Mouse (Mus musculus): ENCODE results near the gene Hist1h2ae. TPM values are rescaled to one million over a fixed set of nuclear protein-coding genes. Genes with fewer than 3 reads are reported as not detected.
"Not testable (repeated sequence)": the region's sequence is repeated elsewhere in the genome, so short reads cannot be mapped to it uniquely, and the experiment has no call there.

Hist1h2ae gene
- polyA plus RNA-seq, 1 experiment, result 5.0 TPM

GRCm38 (mm10) chr13:23551931-23552914 is 18.8 kb downstream of the Hist1h2ae start:
- no peak overlapping the region for H3K4me3 ChIP-seq (ENCODE audit: low read depth, low read length)

GRCm38 (mm10) chr13:23551146-23551834 is 19.7 kb downstream of the Hist1h2ae start, which contains the start of gene Hist1h4f:
Hist1h4f (minus strand) TSS chr13:23551648.
- Histone ChIP-seq H3K4me3 (ENCODE audit: low read depth, low read length) (peak within 1 kb of the TSS; percentile 85), H3K27ac (ENCODE audit: insufficient read depth, low read length) (peak within 1 kb of the TSS; percentile 92), H3K9ac (ENCODE audit: low read depth, poor library complexity, severe bottlenecking) (peak within 1 kb of the TSS; percentile 90)
- H3K27me3 ChIP-seq (ENCODE audit: control insufficient read depth, insufficient read depth, low read length, poor library complexity, severe bottlenecking); H3K4me1 ChIP-seq (ENCODE audit: control insufficient read depth, insufficient read depth, low read length); H3K9me3 ChIP-seq (replicated peaks; ENCODE audit: control insufficient read depth, insufficient read depth, low read length, poor library complexity, severe bottlenecking); H3K36me3 ChIP-seq (ENCODE audit: control insufficient read depth, insufficient read depth, low read length, poor library complexity, severe bottlenecking): not testable (repeated sequence)
- peak; percentile 94 for TF ChIP-seq POLR2A (IDR thresholded peaks at IDR 0.05; ENCODE audit: insufficient read depth, low read length)
- 0 out of 2 replicates have a peak, but pooled peaks have one; percentile 46 for TF ChIP-seq EP300 (IDR thresholded peaks at IDR 0.05; ENCODE audit: insufficient read depth, low read depth, low read length)

More at GRCm38 (mm10) chr13:23551931-23552914, 18.8 kb downstream of the Hist1h2ae start:
- H3K27ac ChIP-seq (ENCODE audit: insufficient read depth, low read length), result peak overlapping the region; percentile 86
- TF ChIP-seq POLR2A (IDR thresholded peaks at IDR 0.05; ENCODE audit: insufficient read depth, low read length), result no peak
- H3K36me3 ChIP-seq (ENCODE audit: control insufficient read depth, insufficient read depth, low read length, poor library complexity, severe bottlenecking), result no peaks in the 10 kb centered on the region
- H3K9me3 ChIP-seq (replicated peaks; ENCODE audit: control insufficient read depth, insufficient read depth, low read length, poor library complexity, severe bottlenecking), result no peaks in the 10 kb centered on the region
- no peaks in the 10 kb centered on the region for H3K4me1 ChIP-seq (ENCODE audit: control insufficient read depth, insufficient read depth, low read length)
- H3K27me3 ChIP-seq (ENCODE audit: control insufficient read depth, insufficient read depth, low read length, poor library complexity, severe bottlenecking), result no peaks in the 10 kb centered on the region
- peak overlapping the region; percentile 80 for H3K9ac ChIP-seq (ENCODE audit: low read depth, poor library complexity, severe bottlenecking)

DNA sequence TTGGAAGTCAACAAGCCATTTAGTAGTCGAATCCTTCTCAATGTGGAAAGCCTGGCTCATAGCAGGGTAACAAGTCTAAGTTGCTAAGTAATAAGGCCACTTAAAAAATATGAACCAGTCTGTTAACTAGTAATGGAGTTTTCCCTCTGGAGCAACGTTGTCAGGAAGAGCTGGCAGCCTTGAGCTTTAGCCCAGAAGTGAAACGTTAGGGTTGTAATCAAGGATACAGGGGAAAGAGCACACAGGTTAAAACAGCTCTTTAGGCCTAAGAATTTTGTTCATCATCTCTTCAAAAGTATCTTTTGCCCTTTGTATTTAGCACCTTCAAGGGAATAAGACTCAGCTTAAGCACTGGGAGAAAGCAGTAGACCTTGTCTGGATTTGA is 20.3 kb downstream of the Hist1h2ae start:
- peak overlapping the region; percentile 55 for H3K4me3 ChIP-seq (ENCODE audit: low read depth, low read length)
- H3K27ac ChIP-seq (ENCODE audit: insufficient read depth, low read length), result peak overlapping the region; percentile 92
- H3K9me3 ChIP-seq (replicated peaks; ENCODE audit: control insufficient read depth, insufficient read depth, low read length, poor library complexity, severe bottlenecking), result no peaks in the 10 kb centered on the region
- TF ChIP-seq CTCF (IDR thresholded peaks at IDR 0.05; ENCODE audit: low read depth, low read length) (no peak), EP300 (IDR thresholded peaks at IDR 0.05; ENCODE audit: insufficient read depth, low read depth, low read length) (no peak), POLR2A (IDR thresholded peaks at IDR 0.05; ENCODE audit: insufficient read depth, low read length) (no peak)
- no peaks in the 10 kb centered on the region for H3K4me1 ChIP-seq (ENCODE audit: control insufficient read depth, insufficient read depth, low read length)
- H3K9ac ChIP-seq (ENCODE audit: low read depth, poor library complexity, severe bottlenecking), result peak overlapping the region; percentile 90
- no peaks in the 10 kb centered on the region for H3K36me3 ChIP-seq (ENCODE audit: control insufficient read depth, insufficient read depth, low read length, poor library complexity, severe bottlenecking)
- H3K27me3 ChIP-seq (ENCODE audit: control insufficient read depth, insufficient read depth, low read length, poor library complexity, severe bottlenecking), result no peaks in the 10 kb centered on the region

GRCm38 (mm10) chr13:23546694-23547093 is 24.3 kb downstream of the Hist1h2ae start:
- Histone ChIP-seq H3K4me3 (ENCODE audit: low read depth, low read length) (no peak overlapping the region), H3K27me3 (ENCODE audit: control insufficient read depth, insufficient read depth, low read length, poor library complexity, severe bottlenecking) (no peaks in the 10 kb centered on the region), H3K9me3 (replicated peaks; ENCODE audit: control insufficient read depth, insufficient read depth, low read length, poor library complexity, severe bottlenecking) (no peaks in the 10 kb centered on the region), H3K9ac (ENCODE audit: low read depth, poor library complexity, severe bottlenecking) (no peak overlapping the region), H3K4me1 (ENCODE audit: control insufficient read depth, insufficient read depth, low read length) (no peaks in the 10 kb centered on the region), H3K27ac (ENCODE audit: insufficient read depth, low read length) (no peak overlapping the region), H3K36me3 (ENCODE audit: control insufficient read depth, insufficient read depth, low read length, poor library complexity, severe bottlenecking) (no peaks in the 10 kb centered on the region)
- TF ChIP-seq POLR2A (IDR thresholded peaks at IDR 0.05; ENCODE audit: insufficient read depth, low read length), result no peak
- no peak for TF ChIP-seq CTCF (IDR thresholded peaks at IDR 0.05; ENCODE audit: low read depth, low read length)
- no peak for TF ChIP-seq EP300 (IDR thresholded peaks at IDR 0.05; ENCODE audit: insufficient read depth, low read depth, low read length)

DNA sequence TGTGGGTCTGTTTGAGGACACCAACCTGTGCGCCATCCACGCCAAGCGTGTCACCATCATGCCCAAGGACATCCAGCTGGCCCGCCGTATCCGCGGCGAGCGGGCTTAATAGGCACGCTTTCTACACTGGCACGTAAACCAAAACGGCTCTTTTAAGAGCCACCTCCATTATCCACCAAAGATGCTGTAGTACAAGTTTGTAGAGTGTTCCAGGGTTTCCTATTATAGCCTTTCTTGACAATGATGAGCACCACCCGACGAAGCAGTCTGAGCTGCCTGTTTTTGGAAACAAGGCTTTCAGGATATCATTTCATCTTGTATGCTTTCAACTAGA is 26.3 kb downstream of the Hist1h2ae start:
- H3K4me1 ChIP-seq (ENCODE audit: control insufficient read depth, insufficient read depth, low read length); H3K36me3 ChIP-seq (ENCODE audit: control insufficient read depth, insufficient read depth, low read length, poor library complexity, severe bottlenecking); H3K27me3 ChIP-seq (ENCODE audit: control insufficient read depth, insufficient read depth, low read length, poor library complexity, severe bottlenecking); H3K9me3 ChIP-seq (replicated peaks; ENCODE audit: control insufficient read depth, insufficient read depth, low read length, poor library complexity, severe bottlenecking): not testable (repeated sequence)
- H3K27ac ChIP-seq (ENCODE audit: insufficient read depth, low read length), result peak overlapping the region; percentile 38
- peak overlapping the region; percentile 42 for H3K4me3 ChIP-seq (ENCODE audit: low read depth, low read length)
- H3K9ac ChIP-seq (ENCODE audit: low read depth, poor library complexity, severe bottlenecking), result peak overlapping the region; percentile 84

All from ES-Bruce4 (cell line).